Mouse (Mus musculus) forebrain, embryonic 11.5 days (tissue): ENCODE measurements around the gene Med13l. TPM values are rescaled to one million over a fixed set of nuclear protein-coding genes. Genes with fewer than 3 reads are reported as not detected.

ENCODE experiments used
- ATAC-seq: fragments of 200-750 bp; cut with Nextera tagmentation; replicated peaks from 2 replicates; pipeline ENCODE4 v1.8.0; 2017; ENCODE audit warnings: moderate TSS enrichment; ENCODE audit not compliant: low FRiP score
- DNase-seq: peaks from one replicate; pipeline ENCODE4 v3.0.0-alpha.2; 2017; ENCODE audit warnings: low spot score
- H3K27ac ChIP-seq: fragments of 300-500 bp; sonication (generic); 2 replicates; pipeline ENCODE4 v1.5.1; 2014; ENCODE audit warnings: low read depth, low read length
- H3K27me3 ChIP-seq: fragments of 300-500 bp; sonication (generic); 2 replicates; pipeline ENCODE4 v1.6.1; 2014; ENCODE audit warnings: mild to moderate bottlenecking, low read length, mixed read lengths; ENCODE audit not compliant: control insufficient read depth, insufficient read depth
- H3K36me3 ChIP-seq: fragments of 300-500 bp; sonication (generic); 2 replicates; pipeline ENCODE4 v1.6.1; 2014; ENCODE audit warnings: mild to moderate bottlenecking, low read length, moderate library complexity, mixed read lengths; ENCODE audit not compliant: control insufficient read depth, insufficient read depth
- H3K4me1 ChIP-seq: fragments of 300-500 bp; sonication (generic); replicated peaks from 2 replicates; pipeline ENCODE4 v1.6.1; 2014; ENCODE audit warnings: low read length, mixed read lengths; ENCODE audit not compliant: control insufficient read depth, insufficient read depth
- H3K4me2 ChIP-seq: fragments of 300-500 bp; sonication (generic); 2 replicates; pipeline ENCODE4 v1.6.1; 2014; ENCODE audit warnings: low read depth, mild to moderate bottlenecking, low read length, moderate library complexity, mixed read lengths; ENCODE audit not compliant: severe bottlenecking
- H3K4me3 ChIP-seq: fragments of 300-500 bp; sonication (generic); 2 replicates; pipeline ENCODE4 v1.5.1; 2014; ENCODE audit warnings: low read depth, low read length
- H3K9ac ChIP-seq: fragments of 300-500 bp; sonication (generic); 2 replicates; pipeline ENCODE4 v1.6.1; 2014; ENCODE audit warnings: low read length
- H3K9me3 ChIP-seq: fragments of 300-500 bp; sonication (generic); 2 replicates; pipeline ENCODE4 v1.6.1; 2016; ENCODE audit warnings: low read length, mixed read lengths; ENCODE audit not compliant: control insufficient read depth
- WGBS: fragments of 180-500 bp; shearing (Covaris S2); extraction: QIAGEN DNeasy Blood & Tissue Kit; methylation state at CpG from one replicate; pipeline ENCODE4 v1.1.7; 2014; 5-methylcytosine and 5-hydroxymethylcytosine counted together
- polyA plus RNA-seq: library from polyadenylated mRNA; unstranded; fragments of >200 nt; fragmentation: Nextera tagmentation; extraction: Ambion mirVana; gene quantifications from 2 replicates; pipeline ENCODE4 v1.2.1, GENCODE M21; 2014

The Med13l gene
- polyA plus RNA-seq, 1 experiment from 2014 or later = 15.1 TPM

- no peak for ATAC-seq
- WGBS = 92% methylated on average over 7 of the region's 7 CpGs
- no peak overlapping the region for H3K27ac ChIP-seq
- peaks cover 3% of the 10 kb centered on the region; the same call in 1 of the 2 replicates for H3K4me1 ChIP-seq
- no peak overlapping the region for H3K4me3 ChIP-seq
- no peak overlapping the region for H3K4me2 ChIP-seq
- no peak for DNase-seq
- no peaks in the 10 kb centered on the region for H3K27me3 ChIP-seq
- no peaks in the 10 kb centered on the region for H3K36me3 ChIP-seq
- no peak overlapping the region for H3K9ac ChIP-seq
- no peaks in the 10 kb centered on the region for H3K9me3 ChIP-seq
Measured at GRCm38 (mm10) chr5:118715518-118715917, 155.0 kb downstream of the Med13l start.

GRCm38 (mm10) chr5:118716295-118717271, 156.1 kb downstream of the Med13l start:
- Histone ChIP-seq H3K9me3 (no peaks in the 10 kb centered on the region), H3K27ac (no peak overlapping the region), H3K4me1 (peaks cover 3% of the 10 kb centered on the region; the same call in 1 of the 2 replicates), H3K9ac (no peak overlapping the region), H3K27me3 (no peaks in the 10 kb centered on the region), H3K4me3 (no peak overlapping the region), H3K4me2 (no peak overlapping the region), H3K36me3 (no peaks in the 10 kb centered on the region)
- no peak for DNase-seq
- 46% methylated on average over 14 of the region's 14 CpGs for WGBS
- ATAC-seq = no peak

GRCm38 (mm10) chr5:118717456-118717855, 157.0 kb downstream of the Med13l start:
- H3K9ac ChIP-seq = no peak overlapping the region
- no peak for ATAC-seq
- H3K4me1 ChIP-seq = peaks cover 3% of the 10 kb centered on the region; the same call in 1 of the 2 replicates
- no peaks in the 10 kb centered on the region for H3K36me3 ChIP-seq
- 77% methylated on average over 10 of the region's 10 CpGs for WGBS
- no peak overlapping the region for H3K27ac ChIP-seq
- H3K4me3 ChIP-seq = no peak overlapping the region
- H3K9me3 ChIP-seq = no peaks in the 10 kb centered on the region
- H3K4me2 ChIP-seq = no peak overlapping the region
- no peak for DNase-seq
- no peaks in the 10 kb centered on the region for H3K27me3 ChIP-seq

- Histone ChIP-seq H3K9me3 (no peaks in the 10 kb centered on the region), H3K27me3 (no peaks in the 10 kb centered on the region), H3K36me3 (no peaks in the 10 kb centered on the region), H3K9ac (no peak overlapping the region), H3K4me1 (peaks cover 3% of the 10 kb centered on the region; the same call in 1 of the 2 replicates), H3K27ac (no peak overlapping the region), H3K4me3 (no peak overlapping the region), H3K4me2 (no peak overlapping the region)
- WGBS = 83% methylated on average over 6 of the region's 6 CpGs
- DNase-seq = no peak
- no peak for ATAC-seq
Measured at GRCm38 (mm10) chr5:118718070-118718469, 157.6 kb downstream of the Med13l start.

GRCm38 (mm10) chr5:118721416-118721815, 160.9 kb downstream of the Med13l start:
- Histone ChIP-seq H3K4me1 (peaks cover 3% of the 10 kb centered on the region; the same call in 1 of the 2 replicates), H3K4me3 (no peak overlapping the region), H3K27ac (no peak overlapping the region), H3K36me3 (no peaks in the 10 kb centered on the region), H3K9me3 (no peaks in the 10 kb centered on the region), H3K27me3 (no peaks in the 10 kb centered on the region), H3K4me2 (no peak overlapping the region), H3K9ac (no peak overlapping the region)
- DNase-seq = no peak
- ATAC-seq = no peak
- WGBS = 90% methylated on average over 12 of the region's 12 CpGs

- Histone ChIP-seq H3K4me1 (peaks cover 1% of the 10 kb centered on the region; the same call in 1 of the 2 replicates), H3K9ac (no peak overlapping the region), H3K4me3 (no peak overlapping the region), H3K9me3 (no peaks in the 10 kb centered on the region), H3K36me3 (no peaks in the 10 kb centered on the region), H3K27me3 (no peaks in the 10 kb centered on the region), H3K4me2 (no peak overlapping the region), H3K27ac (no peak overlapping the region)
- 90% methylated on average over 5 of the region's 5 CpGs for WGBS
- ATAC-seq (no peak), DNase-seq (no peak)
Measured at GRCm38 (mm10) chr5:118721848-118722247, 161.4 kb downstream of the Med13l start.

GRCm38 (mm10) chr5:118722456-118722855, 162.0 kb downstream of the Med13l start:
- Histone ChIP-seq H3K9me3 (no peaks in the 10 kb centered on the region), H3K9ac (no peak overlapping the region), H3K36me3 (no peaks in the 10 kb centered on the region), H3K27me3 (no peaks in the 10 kb centered on the region), H3K27ac (no peak overlapping the region), H3K4me1 (no peaks in the 10 kb centered on the region), H3K4me2 (no peak overlapping the region), H3K4me3 (no peak overlapping the region)
- no peak for DNase-seq
- no peak for ATAC-seq
- WGBS = 77% methylated on average over 3 of the region's 3 CpGs

- no peak overlapping the region for H3K4me2 ChIP-seq
- no peak overlapping the region for H3K9ac ChIP-seq
- H3K27me3 ChIP-seq = no peaks in the 10 kb centered on the region
- ATAC-seq (no peak), DNase-seq (no peak)
- 65% methylated on average over 6 of the region's 6 CpGs for WGBS
- H3K4me3 ChIP-seq = no peak overlapping the region
- H3K27ac ChIP-seq = no peak overlapping the region
- peaks cover 3% of the 10 kb centered on the region; the same call in 1 of the 2 replicates for H3K36me3 ChIP-seq
- no peaks in the 10 kb centered on the region for H3K4me1 ChIP-seq
- no peaks in the 10 kb centered on the region for H3K9me3 ChIP-seq
Measured at GRCm38 (mm10) chr5:118725425-118725824, 164.9 kb downstream of the Med13l start.
